Mouse (Mus musculus) lung, embryonic 16.5 days (tissue): ENCODE measurements around the gene Slc44a1. TPM values are rescaled to one million over a fixed set of nuclear protein-coding genes. Genes with fewer than 3 reads are reported as not detected.
A peak's percentile ranks its signal among the peaks of the same experiment; 100 is the strongest.

ENCODE experiments used
- ATAC-seq: fragments of 200-750 bp; cut with Nextera tagmentation; 2 replicates; pipeline ENCODE4 v1.8.0; 2017; ENCODE audit warnings: low read depth, mild to moderate bottlenecking, moderate library complexity
- H3K27ac ChIP-seq: fragments of 300-500 bp; sonication (generic); 2 replicates; pipeline ENCODE4 v1.5.1; 2014; ENCODE audit warnings: mild to moderate bottlenecking, control low read depth, low read length
- H3K27me3 ChIP-seq: fragments of 300-500 bp; sonication (generic); 2 replicates; pipeline ENCODE4 v1.6.1; 2014; ENCODE audit warnings: low read depth, low read length, mixed read lengths; ENCODE audit not compliant: control insufficient read depth, insufficient read depth
- H3K36me3 ChIP-seq: fragments of 300-500 bp; sonication (generic); 2 replicates; pipeline ENCODE4 v1.6.1; 2014; ENCODE audit warnings: low read length; ENCODE audit not compliant: control insufficient read depth, insufficient read depth
- H3K4me1 ChIP-seq: fragments of 300-500 bp; sonication (generic); replicated peaks from 2 replicates; pipeline ENCODE4 v1.6.1; 2014; ENCODE audit warnings: low read length, mixed read lengths; ENCODE audit not compliant: control insufficient read depth, insufficient read depth
- H3K4me2 ChIP-seq: fragments of 300-500 bp; sonication (generic); 2 replicates; pipeline ENCODE4 v1.6.1; 2014; ENCODE audit warnings: low read depth, low read length, control low read depth
- H3K4me3 ChIP-seq: fragments of 300-500 bp; sonication (generic); 2 replicates; pipeline ENCODE4 v1.5.1; 2014; ENCODE audit warnings: mild to moderate bottlenecking, low read length, control low read depth
- H3K9ac ChIP-seq: fragments of 300-500 bp; sonication (generic); 2 replicates; pipeline ENCODE4 v1.6.1; 2014; ENCODE audit warnings: low read length, control low read depth
- H3K9me3 ChIP-seq: fragments of 300-500 bp; sonication (generic); 2 replicates; pipeline ENCODE4 v1.6.1; 2016; ENCODE audit warnings: low read length; ENCODE audit not compliant: control insufficient read depth
- WGBS: fragments of 180-500 bp; shearing (Covaris S2); extraction: QIAGEN DNeasy Blood & Tissue Kit; methylation state at CpG from one replicate; pipeline ENCODE4 v1.1.7; 2014; 5-methylcytosine and 5-hydroxymethylcytosine counted together
- polyA plus RNA-seq: library from polyadenylated mRNA; unstranded; fragments of >200 nt; fragmentation: Nextera tagmentation; extraction: Ambion mirVana; gene quantifications from 2 replicates; pipeline ENCODE4 v1.2.1, GENCODE M21; 2015

Slc44a1 gene
- polyA plus RNA-seq, 1 experiment from 2014 or later, result 24.5 TPM

DNA sequence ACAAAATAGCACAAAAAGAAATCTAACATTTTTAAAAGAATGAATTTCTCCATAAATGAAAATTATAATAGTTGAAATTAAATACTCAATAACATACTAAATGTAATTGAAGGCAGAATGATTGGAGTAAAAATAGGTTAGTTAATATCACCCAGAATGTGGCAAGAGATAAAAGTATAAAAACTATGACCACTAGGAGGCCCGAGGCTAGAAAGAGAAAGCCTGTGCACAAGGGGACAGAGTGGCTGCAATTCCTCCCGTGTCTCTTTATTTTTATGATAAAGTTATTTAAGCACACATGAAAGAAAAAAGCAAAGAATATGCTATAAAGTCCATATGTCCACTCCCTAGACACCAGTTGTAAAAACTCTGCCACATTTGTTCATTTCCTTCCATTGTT is 17.4 kb upstream of the Slc44a1 start:
- Histone ChIP-seq H3K36me3 (no peaks in the 10 kb centered on the region), H3K9me3 (no peaks in the 10 kb centered on the region), H3K4me2 (no peak overlapping the region), H3K9ac (no peak overlapping the region), H3K27me3 (no peaks in the 10 kb centered on the region), H3K27ac (no peak overlapping the region), H3K4me1 (no peaks in the 10 kb centered on the region), H3K4me3 (no peak overlapping the region)
- no peak for ATAC-seq
- WGBS, result 55% methylated on average over 2 of the region's 2 CpGs

DNA sequence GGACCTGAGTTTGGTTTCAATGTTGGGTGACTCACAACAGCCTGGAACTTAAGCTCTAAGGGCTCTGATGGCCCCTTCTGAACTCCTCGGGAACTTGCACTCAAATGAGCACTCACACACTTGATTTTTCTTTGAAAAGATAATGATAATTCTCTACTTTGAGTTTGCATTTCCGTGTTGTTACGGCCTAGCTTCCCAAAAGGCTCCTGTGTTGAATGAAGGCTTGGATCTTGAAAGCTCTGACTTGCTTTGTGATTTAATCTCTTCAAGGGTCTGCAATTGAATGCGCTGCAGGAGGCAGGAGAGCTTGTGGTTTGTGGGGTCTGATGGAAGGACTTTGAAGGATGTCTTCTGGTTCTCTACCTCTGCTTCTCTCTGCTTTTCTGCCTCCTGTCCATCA is 13.1 kb upstream of the Slc44a1 start:
- WGBS, result 73% methylated on average over 4 of the region's 4 CpGs
- no peaks in the 10 kb centered on the region for H3K27me3 ChIP-seq
- no peaks in the 10 kb centered on the region for H3K36me3 ChIP-seq
- no peak for ATAC-seq
- H3K9ac ChIP-seq, result no peak overlapping the region
- no peak overlapping the region for H3K4me2 ChIP-seq
- H3K27ac ChIP-seq, result no peak overlapping the region
- peaks cover 3% of the 10 kb centered on the region; the same call in 1 of the 2 replicates for H3K4me1 ChIP-seq
- no peak overlapping the region for H3K4me3 ChIP-seq
- H3K9me3 ChIP-seq, result no peaks in the 10 kb centered on the region

DNA sequence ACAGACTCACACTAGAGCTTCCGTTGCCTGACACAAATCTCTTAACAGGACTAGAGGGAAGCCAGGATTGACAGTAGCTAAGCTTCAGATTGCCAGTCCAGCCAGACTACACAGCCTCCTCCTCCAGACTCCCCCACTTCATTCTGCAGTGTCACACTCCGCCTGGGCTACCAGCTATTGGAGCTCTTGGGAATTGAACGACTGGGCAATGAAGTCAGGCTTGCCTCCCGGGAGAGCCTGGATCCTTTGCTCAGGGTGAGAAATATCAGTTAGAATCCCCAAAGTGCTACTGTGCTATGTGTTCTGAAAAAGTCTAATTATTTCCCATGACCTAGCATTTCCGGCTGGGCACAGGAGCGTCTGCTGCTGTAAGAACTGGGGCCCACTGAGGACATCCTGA is 9.7 kb upstream of the Slc44a1 start:
- Histone ChIP-seq H3K9me3 (no peaks in the 10 kb centered on the region), H3K9ac (no peak overlapping the region), H3K27ac (no peak overlapping the region), H3K4me2 (no peak overlapping the region), H3K36me3 (no peaks in the 10 kb centered on the region), H3K27me3 (no peaks in the 10 kb centered on the region), H3K4me3 (no peak overlapping the region), H3K4me1 (peaks cover 3% of the 10 kb centered on the region; the same call in 1 of the 2 replicates)
- 34% methylated on average over 6 of the region's 6 CpGs for WGBS
- ATAC-seq, result no peak

- H3K9me3 ChIP-seq, result no peaks in the 10 kb centered on the region
- 74% methylated on average over 10 of the region's 10 CpGs for WGBS
- ATAC-seq, result no peak
These were observed 8.5 kb upstream of the Slc44a1 start for GRCm38 (mm10) chr4:53431585-53432234.

GRCm38 (mm10) chr4:53437110-53437755 is 3.0 kb upstream of the Slc44a1 start:
- WGBS, result 63% methylated on average over 10 of the region's 10 CpGs
- H3K9ac ChIP-seq, result no peak overlapping the region
- H3K4me3 ChIP-seq, result no peak overlapping the region
- no peaks in the 10 kb centered on the region for H3K9me3 ChIP-seq
- H3K27ac ChIP-seq, result no peak overlapping the region
- H3K27me3 ChIP-seq, result no peaks in the 10 kb centered on the region
- peaks cover 19% of the 10 kb centered on the region for H3K4me1 ChIP-seq
- no peak for ATAC-seq
- no peak overlapping the region for H3K4me2 ChIP-seq
- H3K36me3 ChIP-seq, result no peaks in the 10 kb centered on the region

More at GRCm38 (mm10) chr4:53431585-53432234, 8.5 kb upstream of the Slc44a1 start:
- Histone ChIP-seq H3K36me3 (no peaks in the 10 kb centered on the region), H3K27me3 (no peaks in the 10 kb centered on the region), H3K4me2 (no peak overlapping the region), H3K9ac (no peak overlapping the region), H3K4me1 (peaks cover 3% of the 10 kb centered on the region; the same call in 1 of the 2 replicates), H3K4me3 (no peak overlapping the region), H3K27ac (no peak overlapping the region)

DNA sequence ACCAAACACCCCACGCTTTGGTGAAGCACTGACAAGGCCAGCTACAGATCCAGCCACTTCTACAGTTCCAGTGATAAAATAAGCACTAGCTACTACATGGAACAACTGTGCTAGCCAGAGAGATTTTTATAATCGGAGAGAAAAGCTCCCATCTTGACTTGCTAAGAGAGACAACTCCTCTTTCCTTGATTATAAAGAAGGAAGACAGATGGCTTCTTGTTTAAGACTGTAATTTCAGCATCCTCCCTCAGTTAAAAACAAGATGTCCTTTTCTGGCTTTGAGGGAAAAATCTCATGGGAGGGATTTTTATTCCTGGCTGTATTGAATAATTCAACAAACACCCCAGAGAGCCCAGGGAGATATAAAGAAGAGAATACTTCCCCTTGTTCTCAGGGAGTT is 1.8 kb upstream of the Slc44a1 start:
- no peaks in the 10 kb centered on the region for H3K9me3 ChIP-seq
- H3K27me3 ChIP-seq, result no peaks in the 10 kb centered on the region
- WGBS, result 69% methylated on average over 2 of the region's 2 CpGs
- 0 out of 2 replicates have a peak overlapping the region, but pooled peaks have one; percentile 9 for H3K27ac ChIP-seq
- no peak overlapping the region for H3K4me2 ChIP-seq
- peaks cover 21% of the 10 kb centered on the region for H3K4me1 ChIP-seq
- ATAC-seq, result no peak
- H3K4me3 ChIP-seq, result no peak overlapping the region
- no peaks in the 10 kb centered on the region for H3K36me3 ChIP-seq
- no peak overlapping the region for H3K9ac ChIP-seq

GRCm38 (mm10) chr4:53438836-53439480 is 1.3 kb upstream of the Slc44a1 start:
- Histone ChIP-seq H3K4me2 (peak overlapping the region; percentile 63), H3K4me1 (peaks cover 21% of the 10 kb centered on the region), H3K9me3 (no peaks in the 10 kb centered on the region), H3K9ac (no peak overlapping the region), H3K4me3 (peak overlapping the region; percentile 91; the same call in 1 of the 2 replicates), H3K27ac (0 out of 2 replicates have a peak overlapping the region, but pooled peaks have one; percentile 9), H3K36me3 (no peaks in the 10 kb centered on the region), H3K27me3 (no peaks in the 10 kb centered on the region)
- ATAC-seq, result no peak
- 47% methylated on average over 7 of the region's 7 CpGs for WGBS

- Histone ChIP-seq H3K4me2 (peak overlapping the region; percentile 63), H3K27me3 (no peaks in the 10 kb centered on the region), H3K9me3 (no peaks in the 10 kb centered on the region), H3K36me3 (no peaks in the 10 kb centered on the region), H3K4me3 (peak overlapping the region; percentile 91), H3K9ac (peak overlapping the region; percentile 73), H3K4me1 (peaks cover 21% of the 10 kb centered on the region), H3K27ac (peak overlapping the region; percentile 72)
- ATAC-seq, result no peak
- 12% methylated on average over 8 of the region's 9 CpGs for WGBS
These were observed 590 bp upstream of the Slc44a1 start for GRCm38 (mm10) chr4:53439636-53440009.

- Histone ChIP-seq H3K27ac (peak overlapping the region; percentile 72), H3K4me1 (peaks cover 21% of the 10 kb centered on the region), H3K27me3 (no peaks in the 10 kb centered on the region), H3K4me3 (peak overlapping the region; percentile 91), H3K36me3 (no peaks in the 10 kb centered on the region), H3K9ac (peak overlapping the region; percentile 73), H3K4me2 (peak overlapping the region; percentile 97), H3K9me3 (no peaks in the 10 kb centered on the region)
- under 1% methylated on average over 41 of the region's 45 CpGs for WGBS
- ATAC-seq, result peak; percentile 13
These were observed 781 bp downstream of the Slc44a1 start for GRCm38 (mm10) chr4:53440816-53441571.
